Mouse (Mus musculus) kidney, embryonic 15.5 days (tissue): ENCODE measurements around the gene Taok3. TPM values are rescaled to one million over a fixed set of nuclear protein-coding genes. Genes with fewer than 3 reads are reported as not detected.

Experiments used
- ATAC-seq: fragments of 200-750 bp; cut with Nextera tagmentation; replicated peaks from 2 replicates; pipeline ENCODE4 v1.8.0; 2017; ENCODE audit warnings: moderate TSS enrichment; ENCODE audit not compliant: low FRiP score
- H3K27ac ChIP-seq: fragments of 300-500 bp; sonication (generic); 2 replicates; pipeline ENCODE4 v1.5.1; 2015; ENCODE audit warnings: mild to moderate bottlenecking, inconsistent platforms
- H3K27me3 ChIP-seq: fragments of 300-500 bp; sonication (generic); 2 replicates; pipeline ENCODE4 v1.6.1; 2015; ENCODE audit warnings: inconsistent platforms
- H3K36me3 ChIP-seq: fragments of 300-500 bp; sonication (generic); 2 replicates; pipeline ENCODE4 v1.6.1; 2015; ENCODE audit warnings: inconsistent platforms
- H3K4me1 ChIP-seq: fragments of 300-500 bp; sonication (generic); 2 replicates; pipeline ENCODE4 v1.6.1; 2015; ENCODE audit warnings: inconsistent platforms
- H3K4me2 ChIP-seq: fragments of 300-500 bp; sonication (generic); 2 replicates; pipeline ENCODE4 v1.6.1; 2015; ENCODE audit warnings: moderate library complexity, mild to moderate bottlenecking, inconsistent platforms
- H3K4me3 ChIP-seq: fragments of 300-500 bp; sonication (generic); replicated peaks from 2 replicates; pipeline ENCODE4 v1.5.1; 2015; ENCODE audit warnings: mild to moderate bottlenecking, inconsistent platforms
- H3K9ac ChIP-seq: fragments of 300-500 bp; sonication (generic); 2 replicates; pipeline ENCODE4 v1.6.1; 2015; ENCODE audit warnings: mild to moderate bottlenecking, inconsistent platforms
- H3K9me3 ChIP-seq: fragments of 300-500 bp; sonication (generic); replicated peaks from 2 replicates; pipeline ENCODE4 v1.6.1; 2016; ENCODE audit warnings: inconsistent platforms
- WGBS: fragments of 180-500 bp; shearing (Covaris S2); methylation state at CpG from one replicate; pipeline ENCODE4 v1.1.7; 2015; ENCODE audit warnings: mixed read lengths; 5-methylcytosine and 5-hydroxymethylcytosine counted together
- polyA plus RNA-seq: library from polyadenylated mRNA; unstranded; fragments of >200 nt; fragmentation: Nextera tagmentation; extraction: Ambion mirVana; gene quantifications from 2 replicates; pipeline ENCODE4 v1.2.1, GENCODE M21; 2015

Taok3 gene
- polyA plus RNA-seq, 1 experiment from 2014 or later: 17.1 TPM

- no peaks in the 10 kb centered on the region for H3K9me3 ChIP-seq
- no peaks in the 10 kb centered on the region for H3K36me3 ChIP-seq
- no peak overlapping the region for H3K27ac ChIP-seq
- no peak overlapping the region for H3K9ac ChIP-seq
- 60% methylated on average over 16 of the region's 16 CpGs for WGBS
- no peak overlapping the region for H3K4me2 ChIP-seq
- ATAC-seq: no peak
- H3K4me1 ChIP-seq: peaks cover 3% of the 10 kb centered on the region; the same call in 1 of the 2 replicates
- no peak overlapping the region for H3K4me3 ChIP-seq
- H3K27me3 ChIP-seq: no peaks in the 10 kb centered on the region
These were observed 29.4 kb downstream of the Taok3 start for GRCm38 (mm10) chr5:117149054-117149942.

GRCm38 (mm10) chr5:117150068-117150467, 30.1 kb downstream of the Taok3 start:
- ATAC-seq: no peak
- H3K27ac ChIP-seq: no peak overlapping the region
- H3K36me3 ChIP-seq: no peaks in the 10 kb centered on the region
- H3K4me1 ChIP-seq: peaks cover 3% of the 10 kb centered on the region; the same call in 1 of the 2 replicates
- no peak overlapping the region for H3K4me3 ChIP-seq
- no peaks in the 10 kb centered on the region for H3K9me3 ChIP-seq
- 80% methylated on average over 5 of the region's 5 CpGs for WGBS
- H3K9ac ChIP-seq: no peak overlapping the region
- H3K4me2 ChIP-seq: no peak overlapping the region
- H3K27me3 ChIP-seq: no peaks in the 10 kb centered on the region

- Histone ChIP-seq H3K4me3 (no peak overlapping the region), H3K27ac (no peak overlapping the region), H3K9ac (no peak overlapping the region), H3K9me3 (no peaks in the 10 kb centered on the region), H3K27me3 (no peaks in the 10 kb centered on the region), H3K4me1 (peaks cover 3% of the 10 kb centered on the region; the same call in 1 of the 2 replicates), H3K4me2 (no peak overlapping the region), H3K36me3 (no peaks in the 10 kb centered on the region)
- no peak for ATAC-seq
These were observed 33.0 kb downstream of the Taok3 start for GRCm38 (mm10) chr5:117152944-117153343.

GRCm38 (mm10) chr5:117153527-117154091, 33.7 kb downstream of the Taok3 start:
- H3K9me3 ChIP-seq: no peaks in the 10 kb centered on the region
- H3K4me1 ChIP-seq: peaks cover 7% of the 10 kb centered on the region
- no peak overlapping the region for H3K4me2 ChIP-seq
- no peak overlapping the region for H3K9ac ChIP-seq
- no peak overlapping the region for H3K27ac ChIP-seq
- H3K36me3 ChIP-seq: no peaks in the 10 kb centered on the region
- H3K4me3 ChIP-seq: no peak overlapping the region
- WGBS: 68% methylated on average over 15 of the region's 15 CpGs
- no peak for ATAC-seq
- H3K27me3 ChIP-seq: no peaks in the 10 kb centered on the region

GRCm38 (mm10) chr5:117158335-117159018, 38.5 kb downstream of the Taok3 start:
- peak overlapping the region; percentile 81 for H3K27ac ChIP-seq
- no peaks in the 10 kb centered on the region for H3K9me3 ChIP-seq
- H3K4me2 ChIP-seq: no peak overlapping the region
- H3K4me1 ChIP-seq: peaks cover 31% of the 10 kb centered on the region
- peak; percentile 29; the same call in 1 of the 2 replicates for ATAC-seq
- no peak overlapping the region for H3K4me3 ChIP-seq
- H3K36me3 ChIP-seq: no peaks in the 10 kb centered on the region
- H3K9ac ChIP-seq: no peak overlapping the region
- no peaks in the 10 kb centered on the region for H3K27me3 ChIP-seq
- 58% methylated on average over 7 of the region's 7 CpGs for WGBS

DNA sequence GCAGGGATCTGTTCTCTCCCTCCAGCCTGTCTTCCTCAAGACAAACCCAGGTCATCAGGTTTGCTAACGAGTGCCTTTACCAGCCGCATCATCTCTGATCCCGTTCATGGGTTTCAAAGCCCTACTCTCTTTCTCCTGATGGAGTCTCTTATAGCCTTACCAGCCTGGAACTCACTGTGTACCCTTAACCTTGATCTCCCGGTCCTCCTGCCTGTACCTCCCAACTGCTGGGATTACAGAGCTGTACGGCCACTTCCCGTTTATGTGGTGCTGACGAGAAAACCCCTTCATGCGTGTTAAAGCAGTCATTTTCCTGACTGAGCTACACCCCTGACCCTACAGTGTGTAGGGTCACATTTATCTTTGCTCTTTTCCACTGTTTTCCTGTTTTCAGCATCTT, 39.4 kb downstream of the Taok3 start:
- Histone ChIP-seq H3K4me2 (no peak overlapping the region), H3K27me3 (no peaks in the 10 kb centered on the region), H3K4me3 (no peak overlapping the region), H3K27ac (peak overlapping the region; percentile 81; the same call in 1 of the 2 replicates), H3K4me1 (peaks cover 31% of the 10 kb centered on the region), H3K36me3 (no peaks in the 10 kb centered on the region), H3K9ac (no peak overlapping the region), H3K9me3 (no peaks in the 10 kb centered on the region)
- 28% methylated on average over 8 of the region's 8 CpGs for WGBS
- ATAC-seq: peak; percentile 46; the same call in 1 of the 2 replicates

- Histone ChIP-seq H3K4me1 (peaks cover 31% of the 10 kb centered on the region), H3K4me3 (no peak overlapping the region), H3K4me2 (no peak overlapping the region), H3K27me3 (no peaks in the 10 kb centered on the region), H3K9me3 (no peaks in the 10 kb centered on the region), H3K36me3 (no peaks in the 10 kb centered on the region), H3K27ac (peak overlapping the region; percentile 19; the same call in 1 of the 2 replicates), H3K9ac (no peak overlapping the region)
- WGBS: 17% methylated on average over 6 of the region's 6 CpGs
- ATAC-seq: no peak; the same call in 1 of the 2 replicates
These were observed 39.9 kb downstream of the Taok3 start for GRCm38 (mm10) chr5:117159805-117160291.

- ATAC-seq: no peak
- H3K4me2 ChIP-seq: no peak overlapping the region
- no peak overlapping the region for H3K4me3 ChIP-seq
- no peaks in the 10 kb centered on the region for H3K27me3 ChIP-seq
- H3K27ac ChIP-seq: 0 out of 2 replicates have a peak overlapping the region, but pooled peaks have one; percentile 19
- WGBS: 40% methylated on average over 10 of the region's 10 CpGs
- no peaks in the 10 kb centered on the region for H3K36me3 ChIP-seq
- no peak overlapping the region for H3K9ac ChIP-seq
- no peaks in the 10 kb centered on the region for H3K9me3 ChIP-seq
- H3K4me1 ChIP-seq: peaks cover 31% of the 10 kb centered on the region
These were observed 40.6 kb downstream of the Taok3 start for GRCm38 (mm10) chr5:117160499-117160898.

DNA sequence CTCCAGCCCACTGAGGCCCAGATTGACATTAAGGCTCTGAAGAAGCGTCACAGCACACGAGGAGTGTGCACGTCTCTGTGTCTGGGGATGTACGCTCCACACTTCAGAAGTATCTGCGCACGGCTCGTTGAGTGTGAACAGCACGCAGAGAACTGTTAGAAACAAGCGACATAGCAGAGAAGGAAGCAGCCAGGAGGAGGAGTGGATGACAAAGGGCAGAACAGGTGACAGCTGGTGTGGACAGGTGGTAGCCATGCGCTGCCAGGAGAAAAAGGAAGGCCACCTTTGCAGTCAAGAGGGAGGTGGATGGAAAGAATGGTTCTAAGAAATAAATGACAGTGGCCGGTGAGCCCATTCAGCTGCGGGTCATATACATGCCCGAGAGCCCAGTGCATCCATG, 43.9 kb downstream of the Taok3 start:
- no peak overlapping the region for H3K4me2 ChIP-seq
- ATAC-seq: no peak
- no peak overlapping the region for H3K9ac ChIP-seq
- H3K9me3 ChIP-seq: no peaks in the 10 kb centered on the region
- H3K4me3 ChIP-seq: no peak overlapping the region
- H3K27ac ChIP-seq: no peak overlapping the region
- H3K27me3 ChIP-seq: no peaks in the 10 kb centered on the region
- 96% methylated on average over 13 of the region's 13 CpGs for WGBS
- H3K36me3 ChIP-seq: no peaks in the 10 kb centered on the region
- H3K4me1 ChIP-seq: peaks cover 26% of the 10 kb centered on the region

DNA sequence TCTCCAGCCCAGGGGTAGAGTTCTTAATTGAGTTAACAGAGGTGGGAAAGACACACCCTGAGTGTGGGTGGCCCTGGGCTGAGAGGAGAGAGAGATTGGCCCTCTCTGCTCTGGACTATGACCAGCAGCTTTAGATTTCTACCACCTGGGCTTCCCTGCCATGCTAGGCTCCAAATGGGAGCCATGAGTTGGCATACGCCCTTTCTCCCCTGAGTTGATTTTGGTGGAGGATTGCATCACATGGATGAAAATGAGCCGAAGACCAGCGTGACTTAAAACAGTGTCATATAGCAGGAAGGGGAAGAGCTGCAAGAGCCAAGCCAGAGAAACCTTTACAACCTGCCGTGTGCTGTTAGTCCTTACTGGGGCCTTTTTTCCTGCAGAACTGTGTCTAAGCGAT, 44.6 kb downstream of the Taok3 start:
- WGBS: 80% methylated on average over 5 of the region's 5 CpGs
- no peak overlapping the region for H3K4me3 ChIP-seq
- peaks cover 19% of the 10 kb centered on the region for H3K4me1 ChIP-seq
- no peak overlapping the region for H3K4me2 ChIP-seq
- no peak overlapping the region for H3K27ac ChIP-seq
- no peaks in the 10 kb centered on the region for H3K36me3 ChIP-seq
- no peak overlapping the region for H3K9ac ChIP-seq
- H3K27me3 ChIP-seq: no peaks in the 10 kb centered on the region
- no peaks in the 10 kb centered on the region for H3K9me3 ChIP-seq
- ATAC-seq: no peak

- Histone ChIP-seq H3K4me3 (no peak overlapping the region), H3K4me2 (no peak overlapping the region), H3K9ac (no peak overlapping the region), H3K27me3 (no peaks in the 10 kb centered on the region), H3K4me1 (peaks cover 15% of the 10 kb centered on the region), H3K9me3 (no peaks in the 10 kb centered on the region), H3K27ac (no peak overlapping the region), H3K36me3 (no peaks in the 10 kb centered on the region)
- WGBS: 98% methylated on average over 2 of the region's 2 CpGs
- no peak for ATAC-seq
These were observed 45.0 kb downstream of the Taok3 start for GRCm38 (mm10) chr5:117164923-117165322.

- H3K27me3 ChIP-seq: no peaks in the 10 kb centered on the region
- H3K27ac ChIP-seq: no peak overlapping the region
- no peak overlapping the region for H3K9ac ChIP-seq
- H3K36me3 ChIP-seq: no peaks in the 10 kb centered on the region
- no peak overlapping the region for H3K4me3 ChIP-seq
- ATAC-seq: no peak
- peaks cover 5% of the 10 kb centered on the region for H3K4me1 ChIP-seq
- H3K9me3 ChIP-seq: no peaks in the 10 kb centered on the region
- 38% methylated on average over 2 of the region's 2 CpGs for WGBS
- H3K4me2 ChIP-seq: no peak overlapping the region
These were observed 46.0 kb downstream of the Taok3 start for GRCm38 (mm10) chr5:117165946-117166345.
